Mouse (Mus musculus): Measurements from ENCODE around the gene Ubash3a. TPM values are rescaled to one million over a fixed set of nuclear protein-coding genes. Genes with fewer than 3 reads are reported as not detected.

The Ubash3a gene
- polyA plus RNA-seq, 1 experiment from 2014 or later: 0.38 TPM

DNA sequence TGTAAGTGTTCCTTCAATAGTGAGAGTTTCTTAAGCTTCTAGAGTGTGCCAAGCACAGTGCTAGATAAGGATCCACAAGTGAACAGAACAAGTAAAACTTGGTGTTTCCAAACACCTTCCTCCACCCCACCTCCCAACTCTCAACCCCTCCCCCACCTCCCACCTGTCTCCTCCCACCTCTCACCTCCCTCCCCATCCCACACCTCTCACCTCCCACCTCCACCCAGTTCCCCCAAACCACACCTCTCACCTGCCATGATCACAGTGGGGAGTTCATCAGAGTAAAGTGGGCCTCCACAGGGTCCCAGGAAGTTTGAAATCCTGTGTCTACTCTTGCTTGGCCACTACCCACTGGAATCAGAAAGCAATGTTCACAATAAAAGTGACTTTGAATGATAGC, 82.6 kb downstream of the Ubash3a start:
- Histone ChIP-seq H3K4me1 (replicated peaks) (peaks cover 8% of the 10 kb centered on the region), H3K4me2 (no peak overlapping the region), H3K36me3 (no peaks in the 10 kb centered on the region), H3K9ac (no peak overlapping the region), H3K27ac (no peak overlapping the region), H3K9me3 (no peaks in the 10 kb centered on the region), H3K4me3 (no peak overlapping the region), H3K27me3 (no peaks in the 10 kb centered on the region)
- no peak for ATAC-seq (ENCODE audit: low FRiP score)

DNA sequence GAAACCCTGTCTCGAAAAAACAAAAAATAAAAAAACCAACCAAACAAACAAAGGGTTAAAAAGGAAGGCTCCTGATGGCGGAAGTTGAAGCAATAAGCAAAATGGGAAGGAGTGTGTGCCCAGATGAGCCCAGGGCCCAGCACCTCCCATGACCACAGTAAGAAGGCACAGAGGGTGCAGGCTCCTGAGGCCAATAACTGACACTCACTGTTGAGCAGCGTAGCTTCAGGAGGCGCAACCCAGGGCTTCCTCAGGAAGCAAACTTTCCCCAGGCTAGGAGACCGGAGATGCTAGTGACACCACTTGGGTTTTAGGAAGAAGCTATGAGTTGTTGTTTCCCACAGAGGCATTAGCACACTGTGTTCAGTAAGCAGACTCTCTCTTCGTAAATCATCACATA, 83.2 kb downstream of the Ubash3a start:
- Histone ChIP-seq H3K36me3 (no peaks in the 10 kb centered on the region), H3K4me2 (no peak overlapping the region), H3K27me3 (no peaks in the 10 kb centered on the region), H3K4me3 (no peak overlapping the region), H3K9ac (no peak overlapping the region), H3K9me3 (no peaks in the 10 kb centered on the region), H3K4me1 (replicated peaks) (peaks cover 13% of the 10 kb centered on the region), H3K27ac (no peak overlapping the region)
- ATAC-seq (ENCODE audit: low FRiP score): no peak
- 74% methylated on average over 6 of the region's 6 CpGs for WGBS

- no peak for ATAC-seq (ENCODE audit: low FRiP score)
- Histone ChIP-seq H3K4me2 (peak overlapping the region; percentile 91; the same call in 1 of the 2 replicates), H3K36me3 (no peaks in the 10 kb centered on the region), H3K27me3 (no peaks in the 10 kb centered on the region), H3K4me3 (0 out of 2 replicates have a peak overlapping the region, but pooled peaks have one; percentile 63), H3K27ac (0 out of 2 replicates have a peak overlapping the region, but pooled peaks have one; percentile 89), H3K9ac (no peak overlapping the region), H3K4me1 (replicated peaks) (peaks cover 45% of the 10 kb centered on the region), H3K9me3 (no peaks in the 10 kb centered on the region)
- 89% methylated on average over 15 of the region's 15 CpGs for WGBS
These were observed 86.9 kb downstream of the Ubash3a start for GRCm38 (mm10) chr17:31294363-31295214.

GRCm38 (mm10) chr17:31295215-31295891, 87.7 kb downstream of the Ubash3a start:
- no peaks in the 10 kb centered on the region for H3K9me3 ChIP-seq
- H3K27me3 ChIP-seq: no peaks in the 10 kb centered on the region
- peak; percentile 19 for ATAC-seq (ENCODE audit: low FRiP score)
- H3K4me3 ChIP-seq: peak overlapping the region; percentile 63
- H3K4me2 ChIP-seq: peak overlapping the region; percentile 91
- H3K27ac ChIP-seq: peak overlapping the region; percentile 89
- peak overlapping the region; percentile 86 for H3K9ac ChIP-seq
- H3K4me1 ChIP-seq (replicated peaks): peaks cover 48% of the 10 kb centered on the region
- 20% methylated on average over 25 of the region's 25 CpGs for WGBS
- H3K36me3 ChIP-seq: no peaks in the 10 kb centered on the region

DNA sequence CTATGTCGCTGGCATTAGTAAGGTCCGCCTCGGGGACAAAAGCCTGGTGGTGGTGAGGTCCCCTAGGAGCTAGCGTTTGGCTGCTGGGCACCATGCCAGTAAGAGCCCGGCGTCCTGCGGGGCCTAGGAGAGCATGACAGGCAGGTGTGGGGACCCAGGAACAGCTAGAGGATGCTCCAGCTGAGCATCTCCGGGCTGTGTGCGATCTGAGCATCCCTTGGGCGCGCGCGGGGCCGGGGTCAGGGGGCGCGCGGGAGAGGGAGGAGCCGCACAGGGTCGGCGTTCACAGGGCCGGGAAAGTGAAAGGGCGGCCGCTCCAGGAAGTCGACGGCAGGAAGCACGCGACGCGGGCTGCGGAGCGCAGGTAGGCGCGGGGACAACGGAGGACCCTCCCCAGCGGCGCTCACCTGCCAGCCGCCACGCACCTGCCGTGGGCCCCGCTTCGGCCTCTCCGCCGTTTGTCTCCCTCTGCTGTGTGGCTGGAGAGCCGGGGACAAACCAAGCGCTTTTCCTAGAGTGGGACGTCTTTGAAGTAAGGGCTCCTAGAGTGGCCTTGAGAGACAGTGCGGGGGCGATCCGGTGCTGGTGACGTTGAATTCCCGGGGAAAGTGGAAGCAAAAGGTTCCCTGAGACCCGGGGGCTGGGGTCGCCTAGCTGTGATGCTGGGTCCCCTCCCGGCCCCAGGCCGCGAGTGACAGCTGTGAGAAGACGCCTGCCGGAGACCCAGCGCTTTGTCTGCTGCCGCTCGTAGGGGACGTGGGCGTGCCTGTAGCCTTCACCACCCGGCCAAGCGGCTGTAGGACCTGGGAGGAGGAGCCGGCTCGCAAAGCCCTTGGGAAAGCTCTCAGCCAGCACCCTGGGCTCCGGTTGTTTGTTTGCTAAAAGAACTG, 88.5 kb downstream of the Ubash3a start:
- Histone ChIP-seq H3K9ac (peak overlapping the region; percentile 86), H3K9me3 (no peaks in the 10 kb centered on the region), H3K4me3 (peak overlapping the region; percentile 63), H3K36me3 (no peaks in the 10 kb centered on the region), H3K4me2 (peak overlapping the region; percentile 91), H3K27me3 (no peaks in the 10 kb centered on the region), H3K4me1 (replicated peaks) (peaks cover 48% of the 10 kb centered on the region), H3K27ac (peak overlapping the region; percentile 89)
- ATAC-seq (ENCODE audit: low FRiP score): peak; percentile 77
- WGBS: 1% methylated on average over 60 of the region's 68 CpGs

Other genes with a start within 250 kb of the Ubash3a start
- 19.3 and 21.5 TPM in 2 replicates for gene Abcg1, start 150.2 kb upstream of the Ubash3a start, polyA plus RNA-seq (2015; fragmentation: Nextera tagmentation; extraction: Ambion mirVana)
- 3.5 and 3.9 TPM in 2 replicates for gene Tff3, start 78.2 kb upstream of the Ubash3a start, polyA plus RNA-seq (2015; fragmentation: Nextera tagmentation; extraction: Ambion mirVana)
- not detected in 2 replicates for gene Tff2, start 63.6 kb upstream of the Ubash3a start, polyA plus RNA-seq (2015; fragmentation: Nextera tagmentation; extraction: Ambion mirVana)
- gene Tff1, start 42.6 kb upstream of the Ubash3a start, polyA plus RNA-seq (2015; fragmentation: Nextera tagmentation; extraction: Ambion mirVana): not detected in 2 replicates
- 0.08 TPM in 1 of 2 replicates, not detected in the other for gene Tmprss3, start 8.9 kb upstream of the Ubash3a start, polyA plus RNA-seq (2015; fragmentation: Nextera tagmentation; extraction: Ambion mirVana)
- 5.4 and 9.0 TPM in 2 replicates for gene Rsph1, start 69.5 kb downstream of the Ubash3a start, polyA plus RNA-seq (2015; fragmentation: Nextera tagmentation; extraction: Ambion mirVana)
- gene Slc37a1, start 78.9 kb downstream of the Ubash3a start, polyA plus RNA-seq (2015; fragmentation: Nextera tagmentation; extraction: Ambion mirVana): 13.2 and 15.5 TPM in 2 replicates
- 36.7 and 37.8 TPM in 2 replicates for gene Pde9a, start 178.3 kb downstream of the Ubash3a start, polyA plus RNA-seq (2015; fragmentation: Nextera tagmentation; extraction: Ambion mirVana)

Measured in hindbrain, embryonic 13.5 days (tissue).